Mouse (Mus musculus): ENCODE data around the gene Tbcc. TPM values are rescaled to one million over a fixed set of nuclear protein-coding genes. Genes with fewer than 3 reads are reported as not detected.
"Not testable (repeated sequence)": the region's sequence is repeated elsewhere in the genome, so short reads cannot be mapped to it uniquely, and the experiment has no call there.

The Tbcc gene
- total RNA-seq (2021), result 10 to 100 TPM; 26.1 to 27.4 TPM
- long read RNA-seq, experiment 1, transcript Tbcc-201 (1 exons, 1,164 nt), result major isoform, 80 of 80 reads
- long read RNA-seq, experiment 1, partial matches to known transcripts, result 0 of 80 reads
- long read RNA-seq, experiment 1, other reads (novel, unspliced or antisense), result 0 of 80 reads
- long read RNA-seq, experiment 2, transcript Tbcc-201 (1 exons, 1,164 nt), result major isoform, 111 of 111 reads
- long read RNA-seq, experiment 2, partial matches to known transcripts, result 0 of 111 reads
- long read RNA-seq, experiment 2, other reads (novel, unspliced or antisense), result 0 of 111 reads

GRCm38 (mm10) chr17:46890116-46890815 is at the start of gene Tbcc:
Gene Tbcc, plus strand, starts transcription at chr17:46890684.
- peak; percentile 89 to 90 for DNase-seq (ENCODE audit: low spot score in 2 of 2)

GRCm38 (mm10) chr17:46843022-46843421 is 47.5 kb upstream of the Tbcc start:
- DNase-seq (ENCODE audit: low spot score in 2 of 2), result no peak

GRCm38 (mm10) chr17:46843716-46844115 is 46.8 kb upstream of the Tbcc start:
- no peak for DNase-seq (ENCODE audit: low spot score in 2 of 2)

DNA sequence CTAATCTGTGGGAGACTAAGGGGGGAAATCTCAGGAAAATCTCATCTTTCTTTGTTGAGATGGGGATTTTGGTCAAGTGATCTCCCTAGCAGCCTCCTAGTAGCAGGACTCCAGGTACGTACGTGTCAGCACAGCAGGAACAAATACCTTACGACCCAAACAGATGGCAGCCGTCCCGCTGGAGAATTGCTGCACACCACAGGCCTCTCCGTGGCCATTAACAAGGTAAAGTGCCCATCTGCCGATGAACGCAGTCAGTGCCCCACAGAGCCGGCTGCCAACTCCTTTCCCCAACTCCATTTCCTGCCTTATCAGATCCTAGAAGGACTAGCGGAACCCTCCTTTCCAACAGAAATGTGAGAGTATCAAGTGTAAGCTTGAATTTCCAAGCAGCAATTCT is 45.7 kb upstream of the Tbcc start:
- no peak for DNase-seq (ENCODE audit: low spot score in 2 of 2)

DNA sequence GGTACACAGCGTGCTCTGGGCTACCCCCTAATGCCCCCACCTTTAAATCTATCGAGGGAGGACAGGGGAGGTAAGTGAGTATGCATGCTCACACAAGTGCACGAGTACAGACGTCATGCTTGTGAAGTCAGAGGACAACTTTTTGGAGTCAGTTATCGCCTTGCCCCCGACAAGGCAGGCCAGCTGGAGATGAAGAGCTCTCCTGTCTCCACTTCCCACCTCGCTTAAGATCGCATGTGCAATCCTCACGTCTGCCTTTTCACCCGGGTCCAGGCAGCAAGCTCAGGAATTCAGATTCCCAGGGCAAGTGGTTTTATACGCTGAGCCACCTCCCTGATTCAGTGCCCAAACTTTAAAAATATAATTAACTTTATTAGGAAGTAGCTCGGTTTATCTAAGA is 45.2 kb upstream of the Tbcc start:
- no peak for DNase-seq (ENCODE audit: low spot score in 2 of 2)

GRCm38 (mm10) chr17:46846573-46846972 is 43.9 kb upstream of the Tbcc start:
- DNase-seq (ENCODE audit: low spot score in 2 of 2), result not testable (repeated sequence)

DNA sequence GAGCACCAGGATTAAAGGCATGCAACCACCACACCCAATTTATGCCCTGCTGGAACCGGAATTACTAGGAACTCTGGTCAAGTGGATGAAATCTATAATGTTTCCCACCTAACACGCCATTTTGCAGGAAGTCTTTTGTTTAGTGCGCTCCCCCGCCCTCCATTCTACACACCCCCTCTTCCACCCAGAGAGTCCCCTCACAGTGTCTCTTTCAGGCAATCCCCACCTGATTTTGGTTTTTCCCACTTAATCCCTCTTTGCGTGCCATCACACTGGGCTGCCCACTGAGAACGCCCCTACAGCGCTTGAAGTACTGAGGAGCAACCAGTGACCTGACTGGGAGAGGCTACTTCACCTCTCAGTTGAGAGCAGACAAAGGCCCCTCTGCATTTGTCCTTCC is 43.3 kb upstream of the Tbcc start:
- DNase-seq (ENCODE audit: low spot score in 2 of 2), result no peak

DNA sequence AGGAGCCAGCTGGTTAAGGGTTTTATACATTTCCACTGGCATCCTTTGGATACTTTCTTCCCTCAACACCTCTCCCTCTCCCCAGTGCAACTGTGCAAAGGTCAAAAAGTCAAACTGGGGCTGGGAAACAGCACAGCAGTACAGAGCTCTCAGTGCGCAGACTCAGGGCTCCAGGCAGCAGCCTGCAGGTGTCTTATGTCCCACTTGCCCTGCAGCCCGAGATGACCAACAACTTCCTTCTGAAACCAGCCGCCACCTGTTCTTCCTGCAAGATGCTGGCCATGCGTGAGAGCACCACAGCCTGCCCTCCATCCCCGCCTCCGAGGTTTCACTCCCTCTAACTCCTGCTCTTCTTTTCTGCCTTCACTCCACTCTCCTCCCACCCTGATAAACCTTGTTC is 37.8 kb upstream of the Tbcc start:
- DNase-seq (ENCODE audit: low spot score in 2 of 2), result no peak

DNA sequence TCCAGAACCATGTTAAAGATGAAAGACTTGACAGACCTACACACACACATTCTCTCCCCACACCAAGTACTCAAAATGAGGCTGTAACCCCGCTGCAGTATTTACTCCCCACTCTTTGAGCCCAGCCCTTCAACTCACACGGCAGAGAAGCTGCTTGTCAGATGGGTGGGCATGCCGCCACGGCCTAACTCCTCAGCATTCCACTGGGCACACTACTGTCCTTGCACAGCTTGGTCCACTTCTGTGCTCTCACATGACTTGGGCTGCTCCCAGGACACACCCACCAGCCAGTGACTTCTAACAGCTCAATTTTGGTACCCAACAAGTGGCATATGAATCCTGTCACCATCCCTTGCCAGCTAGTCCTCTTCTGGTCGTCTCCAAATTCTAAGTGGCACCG is 37.2 kb upstream of the Tbcc start:
- peak; percentile 16 to 21 for DNase-seq (ENCODE audit: low spot score in 2 of 2)

- DNase-seq (ENCODE audit: low spot score in 2 of 2), result no peak
These were observed 36.4 kb upstream of the Tbcc start for GRCm38 (mm10) chr17:46854096-46854495.

GRCm38 (mm10) chr17:46854640-46855110 is 35.8 kb upstream of the Tbcc start:
- DNase-seq (ENCODE audit: low spot score in 2 of 2), result peak in 1 of 2 experiments; percentile 15

DNA sequence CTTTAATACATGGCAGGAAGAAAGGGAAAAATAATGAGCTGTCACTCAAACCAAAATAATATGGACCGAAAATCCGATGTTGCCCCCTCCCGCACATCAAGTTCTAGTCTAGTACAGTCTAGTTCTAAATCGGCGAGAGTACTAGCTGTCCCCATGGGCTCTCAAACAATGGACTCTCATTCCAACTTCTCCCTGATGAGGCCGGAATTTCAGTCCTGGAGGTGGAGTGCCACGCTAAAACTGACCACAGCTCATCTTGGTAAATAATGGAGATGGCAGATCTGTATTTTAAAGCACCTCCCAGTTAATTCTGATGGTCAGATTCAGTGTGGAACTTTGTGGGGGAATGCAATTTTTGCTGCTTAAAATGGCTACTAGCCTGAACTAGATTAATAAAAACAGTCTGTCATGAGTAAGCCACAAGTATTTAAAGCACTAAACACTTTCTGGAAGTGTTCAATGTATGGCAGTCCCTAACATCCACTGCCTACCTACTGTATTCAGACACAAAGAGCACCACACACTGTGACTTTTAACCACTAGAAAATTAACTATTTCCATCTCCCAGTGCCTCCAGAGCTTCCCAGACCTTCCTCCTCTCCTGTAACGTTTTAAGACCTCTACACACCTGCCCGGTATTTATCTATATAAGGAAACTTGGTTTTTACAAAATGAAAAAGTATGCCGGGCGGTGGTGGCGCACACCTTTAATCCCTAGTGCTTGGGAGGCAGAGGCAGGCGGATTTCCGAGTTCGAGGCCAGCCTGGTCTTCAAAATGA is 35.0 kb upstream of the Tbcc start:
- no peak for DNase-seq (ENCODE audit: low spot score in 2 of 2)

DNA sequence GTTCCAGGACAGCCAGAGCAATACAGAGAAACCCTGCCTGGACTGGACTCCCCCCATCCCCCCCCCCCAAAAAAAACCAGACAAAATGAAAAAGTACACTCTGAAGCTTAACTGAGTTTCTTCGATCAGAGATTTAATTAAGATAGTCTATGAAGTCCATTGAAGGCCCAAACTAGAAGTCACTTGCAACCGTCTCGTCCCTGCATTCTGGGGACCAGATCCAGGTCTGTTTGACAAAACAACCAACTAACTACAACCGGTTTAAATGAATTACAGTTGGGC is 34.4 kb upstream of the Tbcc start:
- no peak for DNase-seq (ENCODE audit: low spot score in 2 of 2)

GRCm38 (mm10) chr17:46856471-46857360 is 33.8 kb upstream of the Tbcc start:
- peak; percentile 52 to 62 for DNase-seq (ENCODE audit: low spot score in 2 of 2)

GRCm38 (mm10) chr17:46857361-46857902 is 33.1 kb upstream of the Tbcc start:
- DNase-seq (ENCODE audit: low spot score in 2 of 2), result peak; percentile 67 to 69

GRCm38 (mm10) chr17:46857903-46858748 is 32.4 kb upstream of the Tbcc start, which contains the start of gene Bicral:
Gene Bicral, minus strand, starts transcription at chr17:46858482.
- DNase-seq (ENCODE audit: low spot score in 2 of 2), result peak; percentile 49 to 51

DNA sequence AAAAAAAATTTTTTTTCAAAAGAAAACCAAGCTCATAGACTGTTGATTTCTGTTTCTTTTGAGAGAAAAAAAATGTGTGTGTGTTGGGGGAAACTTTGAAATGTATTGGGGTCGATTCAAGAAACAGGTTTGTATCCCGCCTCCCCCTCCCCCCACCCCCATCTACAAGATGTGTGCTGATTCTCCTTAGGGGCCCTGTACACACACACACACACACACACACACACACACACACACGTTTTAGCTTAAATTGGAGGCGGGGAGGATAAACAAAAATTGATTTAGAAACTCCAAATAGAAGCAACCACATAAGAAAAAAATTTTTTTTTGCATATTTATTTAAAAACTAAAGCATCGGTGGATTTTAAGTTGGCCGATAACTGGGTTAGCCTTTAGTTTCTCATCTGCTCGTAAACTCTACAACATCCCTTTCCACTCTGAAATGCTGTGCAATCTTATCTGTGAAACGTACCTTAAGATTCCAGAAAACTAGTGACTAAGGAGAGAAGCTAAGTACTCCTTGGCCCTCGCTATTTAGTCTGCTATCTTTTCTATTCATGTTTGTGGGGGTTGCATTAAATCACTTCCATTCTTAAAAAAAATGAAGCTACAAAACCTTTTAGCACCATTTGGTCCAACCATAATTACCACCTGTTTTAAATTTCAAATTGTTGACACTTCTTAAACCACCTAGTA is 31.6 kb upstream of the Tbcc start:
- no peak for DNase-seq (ENCODE audit: low spot score in 2 of 2)

DNA sequence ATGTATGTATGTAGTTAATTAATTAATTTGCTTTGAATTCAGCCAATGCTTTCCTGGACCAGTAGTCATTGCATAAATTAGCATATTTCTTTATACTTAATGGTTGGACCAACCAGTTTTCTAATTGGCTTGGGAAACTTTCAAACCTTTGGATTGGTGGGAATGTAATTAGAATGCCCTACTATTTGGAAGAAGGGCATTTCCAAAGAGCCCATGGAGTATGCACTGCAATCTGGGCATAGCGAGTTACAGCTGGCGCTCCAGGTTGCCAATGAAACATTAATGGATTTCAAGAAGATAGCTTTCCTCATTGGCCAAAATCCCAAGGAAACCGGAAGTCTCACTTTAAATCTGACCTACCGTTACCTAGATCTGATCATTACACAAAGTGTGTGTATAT is 30.4 kb upstream of the Tbcc start:
- no peak for DNase-seq (ENCODE audit: low spot score in 2 of 2)

DNA sequence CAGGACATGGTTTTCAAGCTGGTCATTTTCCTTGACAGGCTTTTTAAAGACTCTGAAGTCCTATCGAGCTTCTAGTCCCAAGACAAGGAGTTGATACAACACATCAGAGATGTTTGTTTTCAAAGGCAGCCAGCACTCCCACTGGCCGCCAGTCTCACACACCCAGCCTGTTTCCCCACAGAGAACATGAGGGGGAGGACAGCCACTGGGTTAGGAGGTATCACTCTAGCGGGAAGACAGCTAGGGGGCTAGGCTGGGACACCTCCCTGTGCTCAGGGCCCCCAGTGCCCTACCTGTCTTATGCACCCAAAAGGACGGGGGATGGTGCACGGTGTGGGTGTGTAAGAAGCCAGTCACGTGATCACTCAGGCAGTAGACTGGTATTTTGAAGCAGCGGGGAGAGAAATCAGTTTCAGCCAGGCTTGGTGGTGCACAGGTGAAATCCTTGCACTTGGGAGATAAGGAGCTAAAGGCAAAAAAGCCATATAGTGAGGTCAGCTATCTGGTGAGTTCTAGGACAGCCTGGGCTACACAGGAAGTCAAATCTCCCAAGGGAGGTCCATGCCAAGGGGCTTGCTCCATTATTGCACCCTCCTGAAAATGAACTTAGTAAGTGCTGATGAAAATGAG is 25.8 kb upstream of the Tbcc start:
- DNase-seq (ENCODE audit: low spot score in 2 of 2), result no peak
